Mouse (Mus musculus) lung, adult 2 months (tissue): ENCODE data around the gene Golgb1.

Experiments used
- CTCF ChIP-seq: fragments of 200-500 bp; IDR thresholded peaks from 2 replicates; pipeline ENCODE4 v1.5.1; 2011; ENCODE audit warnings: mild to moderate bottlenecking, low read length, control low read depth; ENCODE audit not compliant: insufficient read depth
- POLR2A ChIP-seq: fragments of 200-500 bp; IDR thresholded peaks from 2 replicates; pipeline ENCODE4 v1.6.1; 2011; ENCODE audit warnings: low read depth, mild to moderate bottlenecking, control low read depth, low read length, borderline replicate concordance; ENCODE audit errors: extremely low read depth

GRCm38 (mm10) chr16:36875276-36875851 is 424 bp downstream of the Golgb1 start:
- no peak for TF ChIP-seq CTCF
- no peak for TF ChIP-seq POLR2A
